In genomic region chr4:96786610-96787009, GRCm38 (mm10) we compare ENCODE assay signal across 14 mouse cellular contexts. TPM values are rescaled to one million over a fixed set of nuclear protein-coding genes. Genes with fewer than 3 reads are reported as not detected.
DNase-seq lines count a peak whose midpoint lies in the region; ATAC-seq and TF ChIP-seq lines count a peak whose summit lies in the region.
"Had no signal": no experiment of that assay in that cellular context is flagged by ENCODE, and none has a peak within 500 bp of the region (broad histone marks: within the 10 kb centered on the region; RNA-seq: fewer than 3 reads in every experiment).

No protein-coding gene starts in this region.

- 29% methylated on average over 7 of the region's 7 CpGs for WGBS in kidney, embryonic 15.5 days
- 28% methylated on average over 7 of the region's 7 CpGs for WGBS in lung, embryonic 16.5 days
- WGBS in liver, postnatal 0 days (ENCODE audit: insufficient replicate concordance): 13% methylated on average over 7 of the region's 7 CpGs

- H3K9ac ChIP-seq in kidney, embryonic 15.5 days: no peak overlapping the region
- no peak overlapping the region for H3K9ac ChIP-seq in lung, embryonic 16.5 days (ENCODE audit: low read length)
- no peak overlapping the region for H3K9ac ChIP-seq in liver, postnatal 0 days (replicated peaks)
- H3K9ac ChIP-seq: heart, embryonic 13.5 days; limb, embryonic 15.5 days had no signal

- no peak for TF ChIP-seq CTCF in liver, postnatal 0 days (IDR thresholded peaks at IDR 0.05; ENCODE audit: low read depth)
- no peak for TF ChIP-seq CTCF in gastrocnemius, adult 2 months (IDR thresholded peaks at IDR 0.05)

- H3K4me3 ChIP-seq in kidney, embryonic 15.5 days (replicated peaks): no peak overlapping the region
- no peak overlapping the region for H3K4me3 ChIP-seq in lung, embryonic 16.5 days (ENCODE audit: low read length)
- H3K4me3 ChIP-seq in liver, postnatal 0 days (ENCODE audit: low read depth, low read length): no peak overlapping the region
- H3K4me3 ChIP-seq in gastrocnemius, adult 2 months: no peak overlapping the region
- H3K4me3 ChIP-seq: heart, embryonic 13.5 days; limb, embryonic 15.5 days; megakaryocyte, embryonic 14.5 days had no signal

- H3K4me2 ChIP-seq in kidney, embryonic 15.5 days: no peak overlapping the region
- H3K4me2 ChIP-seq in lung, embryonic 16.5 days (ENCODE audit: low read depth, low read length): no peak overlapping the region
- H3K4me2 ChIP-seq in liver, postnatal 0 days (ENCODE audit: low read depth, low read length): no peak overlapping the region
- H3K4me2 ChIP-seq: heart, embryonic 13.5 days; limb, embryonic 15.5 days had no signal

- no peak for DNase-seq in kidney, postnatal 36 days
- DNase-seq in ES-CJ7 (ENCODE audit: low read depth, low spot score): peak; percentile 61
- DNase-seq in embryo, embryonic 11 days: peak; percentile 35
- no peak for DNase-seq in liver, postnatal 0 days
- DNase-seq in gastrocnemius, adult 2 months: no peak
- DNase-seq: cerebellum, adult 9-11 months; gastrocnemius, postnatal 10 days had no signal

- peak; percentile 71 for ATAC-seq in kidney, embryonic 15.5 days (replicated peaks; ENCODE audit: low FRiP score)
- ATAC-seq in lung, embryonic 16.5 days (ENCODE audit: low read depth): peak; percentile 43
- ATAC-seq in liver, postnatal 0 days: no peak
- ATAC-seq in CD4-positive, CD25-positive, alpha-beta regulatory T cell, adult 4 months: no peak

- no peaks in the 10 kb centered on the region for H3K9me3 ChIP-seq in kidney, embryonic 15.5 days (replicated peaks)
- H3K9me3 ChIP-seq in lung, embryonic 16.5 days (ENCODE audit: control insufficient read depth, low read length): no peaks in the 10 kb centered on the region
- H3K9me3 ChIP-seq in liver, postnatal 0 days (ENCODE audit: low read length): no peaks in the 10 kb centered on the region
- H3K9me3 ChIP-seq: heart, embryonic 13.5 days; limb, embryonic 15.5 days; megakaryocyte, embryonic 14.5 days had no signal

- intact Hi-C loops in gastrocnemius, adult 2 months (cut with DNase I): no loop called here

- H3K27me3 ChIP-seq in kidney, embryonic 15.5 days: no peaks in the 10 kb centered on the region
- no peaks in the 10 kb centered on the region for H3K27me3 ChIP-seq in lung, embryonic 16.5 days (ENCODE audit: control insufficient read depth, insufficient read depth, low read depth, low read length)
- no peaks in the 10 kb centered on the region for H3K27me3 ChIP-seq in liver, postnatal 0 days (ENCODE audit: insufficient read depth, low read length)
- H3K27me3 ChIP-seq: heart, embryonic 13.5 days; limb, embryonic 15.5 days; megakaryocyte, embryonic 14.5 days had no signal

- no peak overlapping the region for H3K27ac ChIP-seq in kidney, embryonic 15.5 days
- H3K27ac ChIP-seq in lung, embryonic 16.5 days (ENCODE audit: low read length): no peak overlapping the region
- no peak overlapping the region for H3K27ac ChIP-seq in liver, postnatal 0 days (ENCODE audit: low read depth)
- H3K27ac ChIP-seq in gastrocnemius, adult 2 months: no peak overlapping the region
- H3K27ac ChIP-seq: heart, embryonic 13.5 days; limb, embryonic 15.5 days had no signal

- no peak for TF ChIP-seq EP300 in liver, postnatal 0 days (IDR thresholded peaks at IDR 0.05; ENCODE audit: low read depth)

- H3K36me3 ChIP-seq in kidney, embryonic 15.5 days: no peaks in the 10 kb centered on the region
- H3K36me3 ChIP-seq in lung, embryonic 16.5 days (ENCODE audit: control insufficient read depth, insufficient read depth, low read length): no peaks in the 10 kb centered on the region
- no peaks in the 10 kb centered on the region for H3K36me3 ChIP-seq in liver, postnatal 0 days (replicated peaks; ENCODE audit: insufficient read depth, low read length)
- H3K36me3 ChIP-seq: heart, embryonic 13.5 days; limb, embryonic 15.5 days had no signal

- no peaks in the 10 kb centered on the region for H3K4me1 ChIP-seq in kidney, embryonic 15.5 days
- no peaks in the 10 kb centered on the region for H3K4me1 ChIP-seq in lung, embryonic 16.5 days (replicated peaks; ENCODE audit: control insufficient read depth, insufficient read depth, low read length)
- H3K4me1 ChIP-seq in liver, postnatal 0 days (ENCODE audit: insufficient read depth): no peaks in the 10 kb centered on the region
- H3K4me1 ChIP-seq: heart, embryonic 13.5 days; limb, embryonic 15.5 days; megakaryocyte, embryonic 14.5 days had no signal

RNA-seq across cellular contexts. Expression of gene Gm12695, which starts 1.6 kb away (rescaled TPM):
- not detected in 2 replicates for polyA plus RNA-seq in kidney, embryonic 15.5 days (2015; fragmentation: Nextera tagmentation; extraction: Ambion mirVana)
- 0.43 and 0.50 TPM in 2 replicates for polyA plus RNA-seq in lung, embryonic 16.5 days (2015; fragmentation: Nextera tagmentation; extraction: Ambion mirVana)
- not detected in 2 replicates for polyA plus RNA-seq in liver, postnatal 0 days (2015; fragmentation: Nextera tagmentation; extraction: Ambion mirVana)
- polyA plus RNA-seq in CD4-positive, CD25-positive, alpha-beta regulatory T cell, adult 4 months (2017; shearing (Covaris generic)): not detected
- not detected for total RNA-seq in gastrocnemius, adult 2 months (2021)
- total RNA-seq: gastrocnemius, postnatal 10 days; layer of hippocampus, postnatal 10 days had no signal
- polyA plus RNA-seq: heart, embryonic 13.5 days; limb, embryonic 15.5 days had no signal

Comparison
In these comparisons a context has a peak if more than half of its experiments do, and no peak if none do; other contexts are left out.
1. ATAC-seq: peak in kidney, embryonic 15.5 days (single experiment) and lung, embryonic 16.5 days (single experiment); none in liver, postnatal 0 days (single experiment) and CD4-positive, CD25-positive, alpha-beta regulatory T cell, adult 4 months (single experiment).
2. DNase-seq: peak in ES-CJ7 (single experiment) and embryo, embryonic 11 days (single experiment); none in kidney, postnatal 36 days (0 of 2), liver, postnatal 0 days (single experiment) and gastrocnemius, adult 2 months (single experiment).